Mouse (Mus musculus) liver, adult (tissue): ENCODE measurements around the gene Kctd4.

ENCODE experiments used
- GATA4 ChIP-seq: IDR thresholded peaks from 2 replicates; pipeline ENCODE4 v1.6.1; 2014; ENCODE audit warnings: mild to moderate bottlenecking, low read length; ENCODE audit not compliant: insufficient replicate concordance

The Kctd4 gene

GRCm38 (mm10) chr14:75954766-75955165, at the start of gene Kctd4:
Gene Kctd4 (plus strand): TSS chr14:75955009.
- TF ChIP-seq GATA4 = no peak

GRCm38 (mm10) chr14:75906931-75907330, 47.9 kb upstream of the Kctd4 start:
- no peak for TF ChIP-seq GATA4

- no peak for TF ChIP-seq GATA4
Observed at GRCm38 (mm10) chr14:75911968-75912367, 42.8 kb upstream of the Kctd4 start.

- TF ChIP-seq GATA4 = no peak
Observed at GRCm38 (mm10) chr14:75912665-75913064, 42.1 kb upstream of the Kctd4 start.

GRCm38 (mm10) chr14:75923314-75924052, 31.3 kb upstream of the Kctd4 start:
- TF ChIP-seq GATA4 = no peak

GRCm38 (mm10) chr14:75931266-75931665, 23.5 kb upstream of the Kctd4 start:
- TF ChIP-seq GATA4 = no peak

- no peak for TF ChIP-seq GATA4
Observed at GRCm38 (mm10) chr14:75934359-75934758, 20.4 kb upstream of the Kctd4 start.

GRCm38 (mm10) chr14:75937714-75938113, 17.1 kb upstream of the Kctd4 start:
- TF ChIP-seq GATA4 = no peak

- TF ChIP-seq GATA4 = no peak
Observed at GRCm38 (mm10) chr14:75941500-75941899, 13.3 kb upstream of the Kctd4 start.

- no peak for TF ChIP-seq GATA4
Observed at GRCm38 (mm10) chr14:75942365-75942764, 12.4 kb upstream of the Kctd4 start.

- no peak for TF ChIP-seq GATA4
Observed at GRCm38 (mm10) chr14:75947674-75948073, 7.1 kb upstream of the Kctd4 start.

- TF ChIP-seq GATA4 = no peak
Observed at GRCm38 (mm10) chr14:75953011-75953410, 1.8 kb upstream of the Kctd4 start.

GRCm38 (mm10) chr14:75962250-75962649, 7.4 kb downstream of the Kctd4 start:
- no peak for TF ChIP-seq GATA4

GRCm38 (mm10) chr14:75963215-75963614, 8.4 kb downstream of the Kctd4 start:
- TF ChIP-seq GATA4 = no peak

- TF ChIP-seq GATA4 = no peak
Observed at GRCm38 (mm10) chr14:75964000-75964399, 9.2 kb downstream of the Kctd4 start.

GRCm38 (mm10) chr14:75964433-75964832, 9.6 kb downstream of the Kctd4 start:
- no peak for TF ChIP-seq GATA4

- no peak for TF ChIP-seq GATA4
Observed at GRCm38 (mm10) chr14:75967291-75967690, 12.5 kb downstream of the Kctd4 start.
